Mouse (Mus musculus): Measurements from ENCODE around the gene Tmem178b.

Tmem178b gene

DNA sequence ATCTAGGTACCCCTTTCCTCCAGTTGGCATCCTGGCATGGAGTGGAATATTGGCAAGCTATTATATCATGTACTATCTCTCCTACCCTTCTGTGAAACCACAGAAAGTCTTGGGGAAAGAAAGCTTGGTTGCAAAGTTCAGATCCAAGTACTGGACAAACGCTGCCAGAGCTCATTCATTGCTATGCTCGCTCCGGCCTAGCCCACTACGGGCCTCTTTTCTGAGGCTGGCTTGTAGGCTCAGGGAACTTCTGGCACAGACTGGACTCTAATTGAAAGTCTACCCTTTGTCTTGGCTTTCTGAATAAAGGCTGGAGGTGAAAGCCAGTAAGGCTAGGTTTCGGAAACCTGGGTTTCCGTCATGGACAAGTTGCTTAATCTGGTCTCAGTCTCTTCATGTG is 44.7 kb downstream of the Tmem178b start:
- no peak for DNase-seq (ENCODE audit: low read depth, low spot score)

DNA sequence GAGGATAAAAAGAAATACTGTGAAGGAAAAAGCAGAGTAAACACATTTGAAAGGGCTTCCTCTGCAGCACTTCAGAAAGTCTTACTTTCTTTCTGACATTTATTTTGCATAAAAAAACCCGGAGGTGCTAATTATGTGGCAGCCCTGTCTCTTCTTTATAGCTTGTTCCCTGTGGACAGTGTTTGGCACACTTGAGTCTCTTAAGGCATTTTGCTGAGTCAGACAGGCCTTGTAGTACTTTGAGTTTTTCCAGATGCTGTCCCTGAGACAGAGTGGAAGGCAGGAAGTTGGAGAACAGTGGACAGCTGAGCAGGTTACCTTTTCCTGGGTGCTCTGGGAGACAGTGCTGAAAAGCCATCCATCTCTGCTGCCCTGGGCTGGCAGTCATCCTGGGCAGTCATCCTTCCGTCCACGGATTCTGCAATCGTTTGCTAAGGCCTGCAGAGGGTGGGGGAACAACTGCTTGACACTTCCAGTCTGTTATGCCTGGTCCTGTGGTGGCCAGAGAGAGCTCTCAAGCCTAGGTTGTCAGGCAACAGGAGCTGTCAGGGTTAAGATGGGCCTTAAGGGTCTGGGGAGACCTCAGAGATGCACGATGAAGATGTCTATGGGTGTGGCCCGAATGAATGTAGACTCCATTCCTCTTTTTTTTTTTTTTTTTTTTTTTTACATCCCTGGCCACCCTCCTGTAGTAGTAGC is 46.1 kb downstream of the Tmem178b start:
- no peak for DNase-seq (ENCODE audit: low read depth, low spot score)

DNA sequence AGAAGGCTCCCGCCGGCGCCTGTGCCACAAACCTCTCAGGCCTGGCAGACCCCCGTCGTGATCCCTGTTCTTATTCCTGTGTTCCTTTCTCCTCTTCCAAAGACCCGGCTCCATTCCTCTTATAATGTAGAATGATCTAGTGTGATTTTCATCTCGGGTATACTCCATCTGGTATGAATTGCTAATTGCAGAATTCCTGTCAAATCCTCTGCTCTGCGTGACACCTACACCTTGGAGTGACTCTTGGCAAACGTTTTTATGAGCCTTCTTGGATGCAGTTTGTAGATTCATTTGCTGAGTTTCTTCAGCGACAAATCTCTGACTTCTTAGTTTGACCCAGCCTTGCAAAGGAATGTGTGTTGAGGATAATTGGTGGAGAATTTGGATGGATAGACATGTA is 53.4 kb downstream of the Tmem178b start:
- no peak for DNase-seq (ENCODE audit: low read depth, low spot score)

GRCm38 (mm10) chr6:39936590-39936989 is 63.5 kb downstream of the Tmem178b start:
- DNase-seq (ENCODE audit: low read depth, low spot score) = no peak

GRCm38 (mm10) chr6:39940920-39941319 is 67.8 kb downstream of the Tmem178b start:
- DNase-seq (ENCODE audit: low read depth, low spot score) = peak; percentile 1

DNA sequence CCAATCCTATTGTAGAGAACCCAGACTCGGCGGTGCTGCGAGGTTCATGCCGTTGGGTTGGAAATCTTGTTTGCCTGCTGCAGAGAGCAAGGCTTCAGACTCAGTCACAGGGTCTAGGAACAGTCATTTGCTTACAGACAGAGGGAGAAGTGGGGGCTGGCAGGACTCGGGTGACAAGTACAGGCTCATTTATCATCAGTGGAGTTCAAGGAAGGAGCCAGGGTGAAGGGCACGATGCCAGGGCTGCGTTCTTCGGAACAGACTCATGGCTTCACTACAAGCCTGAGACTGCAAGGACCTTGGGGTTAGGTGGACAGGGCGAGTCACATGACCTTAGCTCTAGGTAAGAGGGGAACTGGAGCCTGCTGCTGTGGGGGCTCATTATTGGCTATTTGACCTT is 71.8 kb downstream of the Tmem178b start:
- DNase-seq (ENCODE audit: low read depth, low spot score) = no peak

DNA sequence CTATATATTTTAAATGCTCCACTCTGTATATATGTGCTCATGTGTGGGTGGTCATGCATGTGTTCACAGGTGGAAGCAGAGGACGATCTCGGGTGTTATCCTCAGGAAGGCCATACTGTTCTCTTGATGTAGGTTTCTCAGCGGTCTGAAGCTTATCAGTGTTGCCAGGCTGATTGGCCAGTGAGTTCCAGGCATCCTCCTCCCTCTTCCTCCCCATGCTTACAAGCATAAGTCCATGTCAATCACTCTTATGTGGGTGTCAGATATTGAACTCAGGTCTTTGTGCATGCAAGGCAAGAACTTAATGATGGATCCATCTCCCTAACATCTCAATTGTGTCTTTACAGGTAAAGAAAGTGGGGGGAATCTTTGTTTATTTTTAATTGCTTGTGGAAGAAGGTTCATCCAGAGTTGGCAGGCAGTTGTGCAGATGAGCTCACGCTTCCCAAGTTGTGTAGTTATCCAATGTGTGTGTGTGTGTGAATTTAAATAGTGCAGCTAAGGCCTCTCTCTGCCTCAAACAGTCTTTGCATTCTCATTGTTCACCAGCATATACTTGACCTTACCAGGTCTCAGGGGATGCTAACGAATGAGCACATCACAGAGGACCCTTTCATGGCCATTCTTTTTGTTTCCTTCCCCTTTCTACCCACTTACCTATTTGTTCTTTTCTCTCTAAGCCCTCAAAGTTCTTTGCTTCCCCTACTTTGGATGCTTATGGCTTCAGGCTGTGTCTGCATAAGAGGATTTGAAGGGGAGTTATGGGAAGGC is 72.8 kb downstream of the Tmem178b start:
- peak; percentile 4 for DNase-seq (ENCODE audit: low read depth, low spot score)

- no peak for DNase-seq (ENCODE audit: low read depth, low spot score)
Observed at GRCm38 (mm10) chr6:39946601-39947000, 73.5 kb downstream of the Tmem178b start.

DNA sequence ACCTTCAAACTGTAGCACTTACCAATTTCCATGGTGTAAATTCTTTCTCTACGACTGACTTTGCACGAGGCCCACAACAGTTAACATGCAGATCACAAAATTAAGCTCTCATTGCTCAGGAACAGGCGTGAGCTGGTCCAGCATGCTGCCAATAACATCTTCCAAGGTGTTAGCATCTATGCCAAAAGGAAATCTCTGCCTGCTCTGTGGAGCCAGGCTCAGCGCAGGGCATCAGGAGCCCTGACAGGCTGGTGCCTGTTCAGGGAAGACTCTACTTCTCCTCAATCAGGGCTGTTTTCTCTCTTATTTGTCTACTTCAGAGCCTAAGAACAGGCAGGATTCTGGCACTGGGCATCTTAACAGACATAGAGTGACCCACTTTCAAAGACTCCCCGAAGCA is 80.9 kb downstream of the Tmem178b start:
- no peak for DNase-seq (ENCODE audit: low read depth, low spot score)

GRCm38 (mm10) chr6:39955211-39955610 is 82.1 kb downstream of the Tmem178b start:
- DNase-seq (ENCODE audit: low read depth, low spot score) = no peak

DNA sequence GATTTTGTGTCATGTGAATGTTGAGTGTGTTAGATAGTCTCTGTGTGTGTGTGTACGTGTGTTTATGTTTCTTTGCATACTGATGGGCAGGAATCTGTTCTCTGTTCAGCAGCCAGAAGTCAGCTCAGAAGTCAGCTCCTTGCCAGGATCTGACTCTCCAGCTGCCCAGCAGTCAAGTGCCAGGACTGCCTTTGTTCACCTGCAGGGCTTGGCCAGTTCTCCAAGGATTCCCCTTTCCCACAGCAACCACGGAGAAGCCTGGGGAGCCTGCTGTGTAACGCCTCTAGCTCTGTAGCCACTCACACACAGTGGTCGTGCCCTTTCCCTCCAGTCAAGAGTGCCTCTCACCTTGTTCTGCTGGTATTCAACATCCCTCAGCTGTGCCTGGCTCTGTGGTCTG is 91.5 kb downstream of the Tmem178b start:
- no peak for DNase-seq (ENCODE audit: low read depth, low spot score)

- no peak for DNase-seq (ENCODE audit: low read depth, low spot score)
Observed at GRCm38 (mm10) chr6:39970281-39970680, 97.2 kb downstream of the Tmem178b start.

GRCm38 (mm10) chr6:39978942-39979341 is 105.9 kb downstream of the Tmem178b start:
- DNase-seq (ENCODE audit: low read depth, low spot score) = no peak

- DNase-seq (ENCODE audit: low read depth, low spot score) = no peak
Observed at GRCm38 (mm10) chr6:39990772-39991171, 117.7 kb downstream of the Tmem178b start.

DNA sequence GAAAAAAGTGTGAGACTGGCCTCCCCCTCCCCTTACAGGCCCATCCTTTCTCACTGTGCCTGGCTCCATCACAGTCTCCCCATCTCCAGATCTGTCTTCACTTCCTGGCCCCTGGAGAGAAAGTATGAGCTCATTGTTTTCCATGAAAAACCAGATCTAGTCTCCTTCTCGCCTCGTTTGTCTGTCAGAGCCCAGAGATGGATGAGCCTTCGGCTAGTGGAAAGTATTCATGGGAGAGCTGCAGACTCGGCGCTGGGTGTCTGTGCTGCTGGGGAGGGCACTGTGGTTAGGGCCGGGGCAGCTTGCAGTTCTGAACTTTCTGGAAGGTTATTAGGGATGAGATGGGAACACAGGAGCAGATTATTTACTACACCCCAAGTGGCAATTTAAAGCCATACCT is 118.9 kb downstream of the Tmem178b start:
- no peak for DNase-seq (ENCODE audit: low read depth, low spot score)

- DNase-seq (ENCODE audit: low read depth, low spot score) = no peak
Observed at GRCm38 (mm10) chr6:40006006-40006765, 133.1 kb downstream of the Tmem178b start.

DNA sequence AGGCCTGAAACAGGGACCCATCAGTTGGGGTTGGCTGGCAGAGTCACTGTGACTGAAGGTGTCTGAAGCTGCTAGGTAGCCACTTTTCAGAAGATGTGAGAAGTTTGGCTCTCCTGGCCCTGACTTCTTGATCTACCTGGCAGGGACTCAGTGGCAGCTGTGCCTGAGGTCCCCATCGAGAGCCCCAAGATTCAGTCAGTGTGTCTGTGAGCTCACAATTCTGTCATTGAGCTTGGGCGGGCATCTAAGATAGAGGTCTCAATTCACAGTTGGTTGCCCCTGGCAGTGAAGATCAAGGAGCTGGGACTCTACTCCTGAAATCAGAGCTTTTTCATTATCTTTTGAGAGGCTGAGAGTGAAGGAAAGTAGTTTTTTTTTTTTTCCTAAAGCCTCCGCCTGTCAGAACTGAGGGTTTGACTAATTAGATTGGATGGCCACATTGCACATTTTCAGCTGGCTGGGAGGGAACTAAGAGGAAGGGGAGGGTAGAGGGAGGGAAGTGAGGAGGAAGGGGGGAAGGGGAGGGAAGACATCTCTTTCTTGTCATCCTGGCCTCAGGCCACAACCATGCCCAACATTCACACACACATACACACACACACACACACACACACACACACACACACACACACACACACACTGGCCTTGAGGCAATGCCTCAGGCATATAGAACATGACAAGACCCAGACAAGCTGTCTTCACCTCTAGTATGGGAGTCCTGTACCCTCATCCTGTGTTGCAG is 135.3 kb downstream of the Tmem178b start:
- no peak for DNase-seq (ENCODE audit: low read depth, low spot score)

GRCm38 (mm10) chr6:40009718-40010117 is 136.6 kb downstream of the Tmem178b start:
- no peak for DNase-seq (ENCODE audit: low read depth, low spot score)

DNA sequence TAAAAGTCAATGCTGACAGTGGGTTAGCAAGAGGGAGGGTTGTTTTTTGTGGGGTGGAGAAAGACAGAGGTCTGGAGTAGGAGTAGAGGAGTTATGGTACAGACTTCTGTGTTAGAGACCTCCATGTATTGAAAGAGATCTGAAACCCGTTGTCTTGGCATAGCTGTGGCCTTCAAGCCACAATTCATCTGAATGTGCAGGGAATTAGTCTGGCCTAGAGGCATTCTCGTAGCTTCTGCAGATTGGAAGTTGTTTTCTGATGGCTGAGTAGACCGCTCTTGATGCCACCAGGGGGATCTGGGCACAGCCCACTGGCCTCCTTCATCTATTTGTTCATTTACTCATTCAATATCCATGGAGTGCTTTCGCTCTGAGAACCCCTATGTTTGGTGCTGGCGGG is 138.0 kb downstream of the Tmem178b start:
- no peak for DNase-seq (ENCODE audit: low read depth, low spot score)

- no peak for DNase-seq (ENCODE audit: low read depth, low spot score)
Observed at GRCm38 (mm10) chr6:40011609-40012008, 138.5 kb downstream of the Tmem178b start.

DNA sequence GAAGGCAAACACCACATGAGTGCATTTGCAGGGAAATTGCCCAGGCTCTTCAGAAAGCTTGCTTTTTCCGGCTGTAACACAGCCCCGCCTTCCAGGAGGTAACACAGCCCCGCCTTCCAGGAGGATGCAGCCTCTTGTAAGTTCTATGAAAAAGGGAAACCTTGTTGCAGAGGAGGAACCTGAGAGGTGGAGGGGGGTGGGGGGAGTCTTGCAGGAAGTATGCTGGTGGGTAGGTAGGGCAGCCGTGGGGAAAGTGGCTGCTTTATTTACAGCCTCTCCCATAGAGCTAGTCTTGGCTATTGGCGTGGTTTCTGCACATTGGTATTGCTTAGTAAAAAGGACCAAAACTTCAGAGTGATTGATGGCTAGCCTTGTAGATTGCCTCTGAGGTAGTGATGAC is 140.3 kb downstream of the Tmem178b start:
- no peak for DNase-seq (ENCODE audit: low read depth, low spot score)

GRCm38 (mm10) chr6:40015185-40015584 is 142.1 kb downstream of the Tmem178b start:
- no peak for DNase-seq (ENCODE audit: low read depth, low spot score)

Data from brain, embryonic 18.5 days (tissue).